In the genomic region with DNA sequence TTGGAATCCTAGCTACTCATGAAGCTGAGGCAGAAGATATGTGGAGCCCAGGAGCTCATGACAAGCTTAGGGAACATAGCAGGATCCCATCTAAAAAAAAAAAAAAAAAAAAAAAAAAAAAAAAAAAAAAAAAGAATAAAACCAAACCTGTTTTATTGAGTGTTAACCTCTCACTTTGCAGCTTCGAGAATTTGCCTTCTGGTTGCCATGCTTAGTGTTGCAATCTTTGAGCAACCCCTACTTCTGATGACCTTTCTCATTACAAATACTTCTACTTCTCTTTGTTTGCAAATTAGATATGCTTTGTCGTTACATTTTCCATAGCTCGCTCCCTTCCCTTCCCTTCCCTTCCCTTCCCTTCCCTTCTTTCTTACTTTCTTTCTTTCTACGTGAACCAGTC, we compare ENCODE assay signal across 25 mouse cellular contexts. TPM values are rescaled to one million over a fixed set of nuclear protein-coding genes. Genes with fewer than 3 reads are reported as not detected.
DNase-seq lines count a peak whose midpoint lies in the region; ATAC-seq and TF ChIP-seq lines count a peak whose summit lies in the region.
"Had no signal": no experiment of that assay in that cellular context is flagged by ENCODE, and none has a peak within 500 bp of the region (broad histone marks: within the 10 kb centered on the region; RNA-seq: fewer than 3 reads in every experiment).

No protein-coding gene starts in this region.

- in situ Hi-C loops in ES-E14 (cut with MboI; ENCODE audit: low sequenced_read_pairs in 2 of 2, unreplicated experiment in 2 of 2) = no loop called here

- intact Hi-C loops in left cerebral cortex, postnatal 4 days (cut with DNase I) = no loop called here

- H3K36me3 ChIP-seq in ES-E14 (ENCODE audit: control insufficient read depth, insufficient read depth, low read length, poor library complexity, severe bottlenecking) = no peaks in the 10 kb centered on the region
- H3K36me3 ChIP-seq: embryonic facial prominence, embryonic 13.5 days; embryonic facial prominence, embryonic 15.5 days; forebrain, embryonic 10.5 days; forebrain, embryonic 12.5 days; G1E had no signal

- no peak overlapping the region for H3K9ac ChIP-seq in ES-E14 (ENCODE audit: insufficient read depth, low read depth, low read length, poor library complexity, severe bottlenecking)
- H3K9ac ChIP-seq: embryonic facial prominence, embryonic 13.5 days; embryonic facial prominence, embryonic 15.5 days; forebrain, embryonic 12.5 days had no signal

- DNase-seq in ES-E14 (ENCODE audit: low read depth, low spot score) = no peak
- no peak for DNase-seq in left cerebral cortex, postnatal 4 days
- DNase-seq in layer of hippocampus, adult 9-10 months (ENCODE audit: low spot score) = no peak
- DNase-seq: adrenal gland, adult 8-10 months; adrenal gland, postnatal 14 days; adrenal gland, postnatal 36 days; cerebellum, adult 11-12 months; cerebellum, adult 2 months; cerebellum, adult 9-10 months; cerebellum, postnatal 14 days; cerebellum, postnatal 36 days; embryo, embryonic 11 days had no signal

- H3K4me3 ChIP-seq in ES-E14 (ENCODE audit: insufficient read depth in 1 of 2, low read depth in 1 of 2, low read length in 2 of 2, poor library complexity in 1 of 2, severe bottlenecking in 1 of 2) = no peak overlapping the region
- H3K4me3 ChIP-seq: embryonic facial prominence, embryonic 13.5 days; embryonic facial prominence, embryonic 15.5 days; erythroblast, embryonic 14.5 days; forebrain, embryonic 10.5 days; forebrain, embryonic 12.5 days had no signal

- no peaks in the 10 kb centered on the region for H3K4me1 ChIP-seq in ES-E14 (ENCODE audit: control insufficient read depth in 2 of 2, insufficient read depth in 2 of 2, low read length in 2 of 2, poor library complexity in 1 of 2)
- H3K4me1 ChIP-seq: embryonic facial prominence, embryonic 13.5 days; embryonic facial prominence, embryonic 15.5 days; forebrain, embryonic 10.5 days; forebrain, embryonic 12.5 days had no signal

- no peaks in the 10 kb centered on the region for H3K9me3 ChIP-seq in ES-E14 (ENCODE audit: control insufficient read depth, insufficient read depth, low read depth, low read length)
- H3K9me3 ChIP-seq: embryonic facial prominence, embryonic 13.5 days; embryonic facial prominence, embryonic 15.5 days; forebrain, embryonic 10.5 days; forebrain, embryonic 12.5 days; G1E had no signal

- H3K27ac ChIP-seq in ES-E14 (ENCODE audit: insufficient read depth, low read depth, low read length, poor library complexity, severe bottlenecking) = no peak overlapping the region
- H3K27ac ChIP-seq: embryonic facial prominence, embryonic 13.5 days; embryonic facial prominence, embryonic 15.5 days; forebrain, embryonic 10.5 days; forebrain, embryonic 12.5 days had no signal

- peak; percentile 50 for ATAC-seq in granulocyte monocyte progenitor cell, adult 5-6 weeks (replicated peaks; ENCODE audit: poor library complexity, severe bottlenecking)
- ATAC-seq in megakaryocyte progenitor cell, adult 5-6 weeks (replicated peaks; ENCODE audit: poor library complexity) = peak; percentile 60
- ATAC-seq: activated CD4-positive, CD25-positive, alpha-beta regulatory T cell, adult 4 months; forebrain, embryonic 14.5 days; forebrain, embryonic 16.5 days; Patski had no signal

TF ChIP-seq in ES-E14, 5 proteins besides CTCF, POLR2A, EP300 and RAD21:
- no peak for TF ChIP-seq HCFC1 (IDR thresholded peaks at IDR 0.05; ENCODE audit: borderline replicate concordance, insufficient read depth, low read length)
- no peak for TF ChIP-seq ZC3H11A (IDR thresholded peaks at IDR 0.05; ENCODE audit: borderline replicate concordance, low read depth, low read length)
- TF ChIP-seq MAFK (IDR thresholded peaks at IDR 0.05; ENCODE audit: insufficient read depth, low read depth, low read length) = no peak
- 0 out of 2 replicates have a peak, but pooled peaks have one; percentile 55 for TF ChIP-seq ZNF384 (IDR thresholded peaks at IDR 0.05; ENCODE audit: low read depth, low read length)
- no peak for TF ChIP-seq CHD2 (IDR thresholded peaks at IDR 0.05; ENCODE audit: low read depth, low read length)
TF ChIP-seq in ES-E14: peak in this region for 1.

RNA-seq across cellular contexts. Expression of gene Commd3, which starts 23.6 kb away (rescaled TPM):
- total RNA-seq in ES-E14 (2012; rRNA removed) = 22.4 and 35.9 TPM in 2 replicates
- 107 and 136 TPM in 2 replicates for total RNA-seq in granulocyte monocyte progenitor cell, adult 5-6 weeks (2014; fragmentation: Nextera tagmentation)
- total RNA-seq in granulocyte monocyte progenitor cell, adult 5-6 weeks (2017) = 205 and 217 TPM in 2 replicates
- 139 and 147 TPM in 2 replicates for total RNA-seq in megakaryocyte progenitor cell, adult 5-6 weeks (2015)
- 169 and 175 TPM in 2 replicates for total RNA-seq in megakaryocyte progenitor cell, adult 5-6 weeks (2017)
- 100 to 1,000 TPM; 135 to 156 TPM for total RNA-seq in left cerebral cortex, postnatal 4 days (2021)

RNA-seq across cellular contexts. Expression of gene Bmi1, which starts 28.3 kb away (rescaled TPM):
- 9.8 and 13.6 TPM in 2 replicates for total RNA-seq in ES-E14 (2012; rRNA removed)
- total RNA-seq in granulocyte monocyte progenitor cell, adult 5-6 weeks (2014; fragmentation: Nextera tagmentation) = 31.9 and 32.1 TPM in 2 replicates
- 26.6 and 41.9 TPM in 2 replicates for total RNA-seq in granulocyte monocyte progenitor cell, adult 5-6 weeks (2017)
- 53.2 and 56.6 TPM in 2 replicates for total RNA-seq in megakaryocyte progenitor cell, adult 5-6 weeks (2015)
- total RNA-seq in megakaryocyte progenitor cell, adult 5-6 weeks (2017) = 37.4 and 41.2 TPM in 2 replicates
- total RNA-seq in left cerebral cortex, postnatal 4 days (2021) = 10 to 100 TPM; 71.1 to 72.8 TPM

RNA-seq across cellular contexts. Expression of gene Spag6, which starts 45.3 kb away (rescaled TPM):
- not detected in 2 replicates for total RNA-seq in ES-E14 (2012; rRNA removed)
- not detected in 2 replicates for total RNA-seq in granulocyte monocyte progenitor cell, adult 5-6 weeks (2014; fragmentation: Nextera tagmentation)
- not detected in 2 replicates for total RNA-seq in granulocyte monocyte progenitor cell, adult 5-6 weeks (2017)
- not detected in 2 replicates for total RNA-seq in megakaryocyte progenitor cell, adult 5-6 weeks (2015)
- total RNA-seq in megakaryocyte progenitor cell, adult 5-6 weeks (2017) = not detected in 2 replicates
- total RNA-seq in left cerebral cortex, postnatal 4 days (2021) = under 1 TPM; 0.22 to 0.64 TPM
- total RNA-seq: common myeloid progenitor, adult 5-6 weeks had no signal
